Mouse (Mus musculus) lung, embryonic 14.5 days (tissue): ENCODE results near the gene Igf2bp1. TPM values are rescaled to one million over a fixed set of nuclear protein-coding genes. Genes with fewer than 3 reads are reported as not detected.

Experiments used
- ATAC-seq: fragments of 200-750 bp; cut with Nextera tagmentation; 2 replicates; pipeline ENCODE4 v1.8.0; 2017; ENCODE audit warnings: mild to moderate bottlenecking, moderate TSS enrichment, moderate library complexity; ENCODE audit not compliant: insufficient read depth
- DNase-seq: peaks from one replicate; pipeline ENCODE4 v3.0.0-alpha.2; 2015
- H3K27ac ChIP-seq: fragments of 300-500 bp; sonication (generic); 2 replicates; pipeline ENCODE4 v1.5.1; 2014; ENCODE audit warnings: low read depth, mild to moderate bottlenecking, moderate library complexity
- H3K27me3 ChIP-seq: fragments of 300-500 bp; sonication (generic); 2 replicates; pipeline ENCODE4 v1.6.1; 2014; ENCODE audit warnings: low read length, control low read depth; ENCODE audit not compliant: insufficient read depth
- H3K36me3 ChIP-seq: fragments of 300-500 bp; sonication (generic); 2 replicates; pipeline ENCODE4 v1.6.1; 2014; ENCODE audit warnings: control low read depth; ENCODE audit not compliant: insufficient read depth
- H3K4me1 ChIP-seq: fragments of 300-500 bp; sonication (generic); 2 replicates; pipeline ENCODE4 v1.6.1; 2014; ENCODE audit warnings: antibody characterized with exemption, control low read depth; ENCODE audit not compliant: insufficient read depth
- H3K4me2 ChIP-seq: fragments of 300-500 bp; sonication (generic); 2 replicates; pipeline ENCODE4 v1.6.1; 2014; ENCODE audit warnings: mild to moderate bottlenecking
- H3K4me3 ChIP-seq: fragments of 300-500 bp; sonication (generic); 2 replicates; pipeline ENCODE4 v1.5.1; 2014; ENCODE audit warnings: low read depth, low read length
- H3K9ac ChIP-seq: fragments of 300-500 bp; sonication (generic); 2 replicates; pipeline ENCODE4 v1.6.1; 2014
- H3K9me3 ChIP-seq: fragments of 300-500 bp; sonication (generic); 2 replicates; pipeline ENCODE4 v1.6.1; 2016; ENCODE audit warnings: low read depth, low read length, control low read depth
- CTCF ChIP-seq: IDR thresholded peaks from 2 replicates; pipeline ENCODE4 v1.5.1; 2016; ENCODE audit warnings: antibody characterized with exemption, low read depth
- WGBS: fragments of 180-500 bp; shearing (Covaris S2); extraction: QIAGEN DNeasy Blood & Tissue Kit; methylation state at CpG from one replicate; pipeline ENCODE4 v1.1.7; 2014; 5-methylcytosine and 5-hydroxymethylcytosine counted together
- polyA plus RNA-seq: library from polyadenylated mRNA; unstranded; fragments of >200 nt; fragmentation: Nextera tagmentation; extraction: Ambion mirVana; gene quantifications from 2 replicates; pipeline ENCODE4 v1.2.1, GENCODE M21; 2014

The Igf2bp1 gene
- polyA plus RNA-seq, 1 experiment from 2014 or later: 30.9 TPM

DNA sequence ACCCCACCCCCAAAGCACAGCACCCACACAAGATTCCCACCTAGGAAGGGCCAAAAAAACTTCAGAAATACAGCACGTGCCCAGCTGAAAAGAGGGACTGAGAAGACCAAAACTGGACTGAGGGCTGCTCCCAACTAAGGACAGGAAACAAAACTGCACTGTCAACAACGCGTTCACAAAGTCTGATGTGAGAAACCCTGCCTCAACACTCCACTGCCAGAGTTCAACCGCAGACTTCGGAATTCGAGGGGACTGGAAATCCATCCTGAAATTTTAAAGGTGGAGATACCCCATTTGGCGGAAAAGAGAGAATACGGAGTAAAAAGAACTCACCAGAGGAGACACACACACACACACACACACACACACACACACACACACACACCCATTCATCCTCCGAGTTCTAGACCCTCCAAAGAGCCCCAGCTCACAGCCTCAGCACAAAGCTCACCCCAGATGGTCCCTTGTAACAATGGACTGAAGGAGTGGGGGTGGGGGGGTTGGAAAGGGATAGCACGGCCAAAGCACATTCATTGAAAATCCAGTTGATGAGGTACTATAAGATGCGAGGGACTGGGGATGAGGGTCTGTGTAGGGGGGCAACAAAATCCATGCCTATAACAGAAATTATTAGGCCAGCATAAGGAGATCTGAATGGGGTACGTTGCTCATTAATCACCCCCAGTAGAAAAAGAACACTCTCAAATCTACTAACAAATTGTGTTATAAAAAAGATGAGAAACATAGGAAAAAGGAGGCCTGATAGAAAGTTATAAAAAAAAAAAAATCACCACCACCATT, 2.4 kb downstream of the Igf2bp1 start:
- peak overlapping the region; percentile 33; the same call in 1 of the 2 replicates for H3K27ac ChIP-seq
- no peaks in the 10 kb centered on the region for H3K9me3 ChIP-seq
- peak overlapping the region; percentile 83 for H3K4me2 ChIP-seq
- no peak for TF ChIP-seq CTCF
- peak overlapping the region; percentile 90 for H3K4me3 ChIP-seq
- DNase-seq: peak; percentile 56
- peaks cover 4% of the 10 kb centered on the region; the same call in 1 of the 2 replicates for H3K36me3 ChIP-seq
- peaks cover 10% of the 10 kb centered on the region; the same call in 1 of the 2 replicates for H3K4me1 ChIP-seq
- no peaks in the 10 kb centered on the region for H3K27me3 ChIP-seq
- H3K9ac ChIP-seq: peak overlapping the region; percentile 54
- WGBS: 3% methylated on average over 12 of the region's 12 CpGs
- ATAC-seq: no peak

DNA sequence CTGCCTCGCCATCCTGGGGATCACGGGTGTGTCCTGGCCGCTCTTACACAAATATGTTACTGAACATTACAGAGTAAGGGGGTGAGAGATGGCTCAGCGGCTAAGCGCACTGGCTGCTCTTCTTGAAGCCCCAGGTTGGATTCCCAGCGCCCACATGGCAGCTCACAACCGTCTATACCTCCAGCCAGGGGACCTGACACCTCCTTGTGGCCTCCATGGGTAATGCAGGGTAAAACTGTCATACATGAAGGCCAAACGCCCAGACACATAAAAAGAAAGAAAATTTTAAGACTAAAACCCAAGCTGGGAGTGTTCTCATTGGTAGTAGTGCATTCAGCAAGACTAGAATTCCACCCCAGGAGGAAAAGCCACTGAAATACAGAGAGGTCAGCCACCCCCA, 11.6 kb downstream of the Igf2bp1 start:
- Histone ChIP-seq H3K4me3 (no peak overlapping the region), H3K27ac (no peak overlapping the region), H3K9me3 (no peaks in the 10 kb centered on the region), H3K27me3 (no peaks in the 10 kb centered on the region), H3K9ac (no peak overlapping the region), H3K4me2 (no peak overlapping the region), H3K36me3 (peaks cover 29% of the 10 kb centered on the region), H3K4me1 (peaks cover 27% of the 10 kb centered on the region)
- DNase-seq (no peak), ATAC-seq (no peak)
- 0 out of 2 replicates have a peak, but pooled peaks have one; percentile 38 for TF ChIP-seq CTCF
- WGBS: 90% methylated on average over 8 of the region's 8 CpGs

DNA sequence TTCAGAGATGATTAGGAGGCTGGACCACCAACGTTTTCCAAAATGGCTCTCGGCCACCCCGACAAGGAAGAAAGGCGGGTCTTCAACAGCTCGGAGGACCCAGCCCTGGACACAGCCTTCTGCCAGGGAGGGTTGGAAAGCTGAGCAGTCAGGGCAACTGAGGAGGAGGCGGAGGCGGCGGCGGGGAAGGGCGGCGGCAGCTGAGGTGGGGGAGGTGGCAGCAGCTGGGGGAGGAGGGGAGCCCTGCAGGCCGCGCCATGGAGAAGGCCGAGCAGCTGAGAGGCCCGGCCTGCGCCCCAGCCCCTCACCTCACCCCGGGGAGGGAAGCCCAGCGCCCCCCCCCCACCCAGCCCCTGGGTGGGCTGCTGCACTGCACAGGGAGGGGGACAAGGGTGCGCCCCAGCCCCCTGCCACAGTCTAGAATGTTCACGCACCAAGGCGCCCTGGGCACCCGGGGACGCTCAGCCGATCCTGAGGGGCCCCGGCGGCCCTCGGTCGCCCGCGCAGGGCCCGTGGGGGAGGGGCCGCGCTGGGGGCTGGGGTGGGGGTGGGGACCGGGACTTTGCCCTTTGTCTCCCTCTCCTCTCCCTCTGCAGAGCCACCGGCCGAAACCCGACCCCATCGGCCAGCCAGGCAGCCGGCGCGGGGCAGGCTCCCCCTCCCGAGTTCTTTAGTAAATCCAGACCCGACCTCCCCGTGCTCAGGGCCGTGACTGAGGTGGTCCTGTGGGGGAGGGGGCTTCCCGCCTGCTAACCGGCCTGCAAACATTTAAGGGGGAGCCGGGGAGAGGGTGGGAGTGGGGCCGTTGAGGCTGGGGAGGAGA, 14.6 kb downstream of the Igf2bp1 start:
- Histone ChIP-seq H3K9me3 (no peaks in the 10 kb centered on the region), H3K36me3 (peaks cover 23% of the 10 kb centered on the region), H3K9ac (peak overlapping the region; percentile 73), H3K27ac (peak overlapping the region; percentile 92), H3K4me1 (peaks cover 37% of the 10 kb centered on the region), H3K27me3 (no peaks in the 10 kb centered on the region), H3K4me3 (peak overlapping the region; percentile 46), H3K4me2 (peak overlapping the region; percentile 85)
- 4% methylated on average over 48 of the region's 49 CpGs for WGBS
- ATAC-seq (peak; percentile 70), DNase-seq (peak; percentile 68)
- no peak for TF ChIP-seq CTCF

DNA sequence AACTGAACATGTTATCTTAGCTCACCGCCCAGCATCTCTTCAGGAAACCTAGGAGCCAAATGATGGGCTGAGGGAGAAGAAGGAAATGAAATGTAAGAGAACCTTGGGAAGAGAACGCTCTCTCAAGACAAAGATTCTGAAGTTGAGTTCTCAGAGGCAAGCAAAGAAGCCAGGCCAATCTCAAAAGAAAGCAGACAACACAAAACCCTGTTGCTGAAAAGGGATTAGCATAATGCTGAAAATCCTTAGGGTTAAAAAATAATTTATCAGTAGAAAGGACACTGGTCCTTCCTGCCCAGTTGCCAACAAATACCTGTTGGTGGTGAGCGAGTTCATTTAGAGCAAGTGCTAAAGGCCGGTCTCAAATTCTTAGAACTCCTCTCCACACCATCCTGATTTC, 15.3 kb downstream of the Igf2bp1 start:
- WGBS: 44% methylated on average over 4 of the region's 4 CpGs
- H3K4me1 ChIP-seq: peaks cover 37% of the 10 kb centered on the region
- no peak for ATAC-seq

DNA sequence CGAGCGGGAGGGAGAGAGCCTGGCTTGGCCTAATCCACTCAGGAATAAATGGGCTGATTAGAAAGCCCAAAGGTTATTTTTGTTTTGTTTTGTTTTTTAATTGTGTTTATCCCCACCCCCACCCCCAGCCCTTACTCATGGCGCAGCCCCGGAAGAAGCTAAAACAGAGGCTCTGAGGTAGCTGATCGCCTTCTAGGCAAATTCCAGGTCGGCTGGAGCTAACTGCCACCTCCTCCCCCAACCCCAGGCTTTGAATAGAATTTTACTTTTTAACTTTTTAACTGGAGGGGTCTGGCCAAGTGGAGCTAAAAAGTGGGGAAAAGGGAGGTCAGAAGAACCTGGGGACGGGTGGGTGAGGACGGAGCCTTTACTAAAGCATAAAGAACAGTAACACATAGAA, 15.9 kb downstream of the Igf2bp1 start:
- H3K36me3 ChIP-seq: peaks cover 30% of the 10 kb centered on the region
- peaks cover 37% of the 10 kb centered on the region for H3K4me1 ChIP-seq
- DNase-seq (no peak), ATAC-seq (no peak)
- 56% methylated on average over 8 of the region's 8 CpGs for whole genome bisulfite sequencing
- H3K27ac ChIP-seq: peak overlapping the region; percentile 92; the same call in 1 of the 2 replicates
- TF ChIP-seq CTCF: no peak
- no peaks in the 10 kb centered on the region for H3K27me3 ChIP-seq
- H3K9me3 ChIP-seq: no peaks in the 10 kb centered on the region
- no peak overlapping the region for H3K9ac ChIP-seq
- H3K4me2 ChIP-seq: peak overlapping the region; percentile 85
- H3K4me3 ChIP-seq: 0 out of 2 replicates have a peak overlapping the region, but pooled peaks have one; percentile 46

More for the DNA sequence above, 15.3 kb downstream of the Igf2bp1 start:
- Histone ChIP-seq H3K36me3 (peaks cover 29% of the 10 kb centered on the region), H3K9ac (peak overlapping the region; percentile 73), H3K4me3 (peak overlapping the region; percentile 46), H3K27ac (peak overlapping the region; percentile 92), H3K4me2 (peak overlapping the region; percentile 85), H3K9me3 (no peaks in the 10 kb centered on the region), H3K27me3 (no peaks in the 10 kb centered on the region)
- TF ChIP-seq CTCF: no peak
- no peak for DNase-seq

DNA sequence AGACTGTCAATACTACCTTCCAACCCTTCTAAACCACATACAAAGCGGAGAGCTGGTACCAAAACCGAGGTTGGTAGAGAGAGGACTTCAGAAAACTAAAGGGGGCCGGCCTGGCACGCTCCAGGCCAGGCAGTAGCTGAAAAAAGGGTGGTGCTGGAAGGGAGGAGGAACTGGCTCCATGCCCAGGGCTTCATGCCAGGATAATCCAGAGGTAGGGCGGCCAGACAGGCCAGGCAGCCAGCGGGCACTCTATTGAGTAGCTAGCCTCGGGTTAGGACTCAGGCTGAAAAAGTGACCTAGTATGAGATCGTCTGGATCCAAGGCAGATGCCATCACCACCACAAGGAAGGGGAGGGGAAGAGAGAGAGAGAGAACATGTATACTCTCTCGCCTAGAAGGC, 17.2 kb downstream of the Igf2bp1 start:
- Histone ChIP-seq H3K27ac (peak overlapping the region; percentile 77), H3K36me3 (peaks cover 19% of the 10 kb centered on the region; the same call in 1 of the 2 replicates), H3K4me1 (peaks cover 40% of the 10 kb centered on the region), H3K27me3 (no peaks in the 10 kb centered on the region), H3K9me3 (no peaks in the 10 kb centered on the region), H3K4me3 (no peak overlapping the region), H3K4me2 (peak overlapping the region; percentile 15; the same call in 1 of the 2 replicates), H3K9ac (no peak overlapping the region)
- no peak for TF ChIP-seq CTCF
- peak; percentile 81 for DNase-seq
- 0 out of 2 replicates have a peak, but pooled peaks have one; percentile 12 for ATAC-seq
- 34% methylated on average over 9 of the region's 9 CpGs for WGBS
